Mouse (Mus musculus): ENCODE results near the gene Nudt5. TPM values are rescaled to one million over a fixed set of nuclear protein-coding genes. Genes with fewer than 3 reads are reported as not detected.

Nudt5 gene
- total RNA-seq (2023), result 10 to 100 TPM; 26.6 to 31.5 TPM

DNA sequence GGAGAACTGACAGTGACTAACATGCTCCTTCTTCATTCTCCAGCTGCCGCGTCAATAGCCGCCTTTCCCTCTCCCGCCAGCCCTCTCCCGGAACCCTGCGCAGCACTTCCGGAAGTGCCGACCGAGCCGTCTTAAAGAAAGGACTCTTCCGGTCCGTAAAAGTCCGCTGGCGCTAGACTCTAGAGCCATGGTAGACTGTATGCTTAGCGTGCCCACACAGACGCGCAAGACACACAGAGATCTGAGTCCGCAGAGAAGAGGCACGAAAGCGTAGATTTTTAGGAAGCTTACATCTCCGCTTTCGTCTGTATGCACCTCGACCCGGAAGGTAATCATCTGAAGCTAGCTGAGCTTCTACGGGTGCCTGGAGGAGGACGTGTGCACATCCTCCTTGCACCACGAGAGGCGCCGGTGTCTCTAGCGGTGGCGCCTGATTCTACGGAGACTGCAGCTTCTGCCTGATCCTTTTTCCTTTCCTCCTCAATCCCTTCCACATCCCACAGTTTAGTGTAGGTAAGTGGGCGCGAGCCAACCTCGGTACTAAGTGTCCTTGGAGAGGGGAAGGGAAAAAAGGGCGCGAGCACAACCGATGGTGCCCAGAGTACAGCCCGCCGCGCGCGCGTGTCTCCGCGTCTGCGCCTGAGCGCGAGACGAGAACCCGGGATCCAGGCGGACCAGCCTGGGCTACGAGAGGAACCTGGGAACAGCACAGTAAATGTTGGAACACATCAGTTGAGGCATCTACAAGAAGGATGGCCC is at the start of gene Nudt5, which contains the start of gene Cdc123:
TSS of gene Nudt5 (plus strand) at position 147 of the 759 bp plus-strand sequence.
TSS of gene Cdc123 (minus strand) at position 292 of the 759 bp plus-strand sequence.

DNA sequence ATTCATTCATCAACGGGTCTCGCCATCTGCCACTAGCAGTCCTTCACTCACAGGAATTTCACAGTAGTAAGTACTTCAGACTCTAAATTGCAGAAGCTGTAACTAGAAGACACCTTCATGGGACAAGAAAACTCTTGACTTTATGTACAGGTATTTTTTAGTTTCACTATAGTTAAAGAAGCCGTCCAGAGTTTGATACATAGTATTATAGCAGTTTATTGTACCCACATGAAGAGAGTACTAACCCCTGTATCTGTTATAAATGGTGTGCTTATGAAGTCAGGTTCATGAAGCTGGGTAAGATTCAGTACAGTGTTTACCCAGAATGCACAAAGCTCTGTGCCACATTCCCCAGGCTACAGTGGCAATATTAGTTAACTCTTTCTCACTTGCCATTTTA is 18.0 kb downstream of the Nudt5 start, which contains the start of gene Gm13199:
TSS of gene Gm13199 (minus strand) at position 101 of the 400 bp plus-strand sequence.

DNA sequence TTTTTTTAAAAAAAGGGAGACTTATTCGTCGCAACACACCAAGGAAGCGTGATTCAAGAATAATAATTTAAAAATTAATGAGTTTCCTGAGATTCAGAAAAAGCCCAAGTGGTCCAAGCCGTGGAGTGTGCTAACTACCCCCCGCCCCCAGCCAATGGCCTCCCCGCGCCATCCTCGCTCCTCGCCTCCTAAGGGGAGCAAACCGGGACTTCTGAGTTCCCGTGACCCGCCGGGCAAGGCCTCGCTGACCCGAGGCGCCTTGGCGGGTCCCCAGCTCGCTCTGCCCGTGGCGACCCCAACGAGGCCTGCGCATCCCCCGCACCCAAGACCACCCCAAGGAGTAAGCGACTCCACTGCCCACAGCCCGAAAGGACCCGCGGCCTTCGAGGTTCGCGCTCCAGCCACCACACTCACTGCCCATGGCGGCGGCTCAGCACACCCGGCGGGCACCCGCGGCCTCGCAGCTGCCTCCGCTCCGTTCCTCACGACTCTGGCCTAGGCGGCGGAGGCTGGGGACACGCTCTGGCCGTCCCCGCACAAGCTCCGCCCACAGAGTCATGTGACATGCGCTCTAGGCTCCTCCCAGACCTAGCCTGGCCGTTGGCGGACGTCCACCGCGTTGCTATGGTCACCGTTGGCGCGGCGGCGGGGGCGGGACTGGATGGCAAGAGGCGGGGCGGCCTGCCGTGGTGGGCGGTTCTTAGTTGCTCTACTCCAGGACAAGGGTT is 50.2 kb downstream of the Nudt5 start, which contains the start of gene Sec61a2:
TSS of gene Sec61a2 (minus strand) at position 590 of the 728 bp plus-strand sequence.

Other genes with a start within 250 kb of the Nudt5 start
- gene Camk1d, start 130.5 kb upstream of the Nudt5 start, total RNA-seq (2023), result 10 to 100 TPM; 51.2 to 53.0 TPM
- gene Cdc123, start 145 bp downstream of the Nudt5 start, total RNA-seq (2023), result 10 to 100 TPM; 87.0 to 90.3 TPM
- 1 to 10 TPM; 2.5 to 3.3 TPM for gene Gm13199, start 17.9 kb downstream of the Nudt5 start, total RNA-seq (2023)
- 10 to 100 TPM; 29.2 to 29.9 TPM for gene Sec61a2, start 50.4 kb downstream of the Nudt5 start, total RNA-seq (2023)
- gene Dhtkd1, start 97.8 kb downstream of the Nudt5 start, total RNA-seq (2023), result under 1 TPM in 1 of 2 experiments, not detected in 1; 0.17 TPM
- 10 to 100 TPM; 49.2 to 52.8 TPM for gene Upf2, start 106.5 kb downstream of the Nudt5 start, total RNA-seq (2023)